Comparison of ENCODE assay signal across 8 mouse cellular contexts in genomic region chr8:87662307-87662771, GRCm38 (mm10).
DNase-seq lines count a peak whose midpoint lies in the region; ATAC-seq and TF ChIP-seq lines count a peak whose summit lies in the region.

No protein-coding gene starts in this region.

- intact Hi-C loops in heart, postnatal 14 days (cut with DNase I), result loop anchor here (5.0 kb wide), 2 partner anchors 300 to 360 kb away; no protein-coding TSS in a partner anchor

- H3K27ac ChIP-seq in kidney, adult 2 months (ENCODE audit: insufficient read depth, low read depth, low read length), result no peak overlapping the region
- peak overlapping the region; percentile 89 for H3K27ac ChIP-seq in midbrain, embryonic 13.5 days

- H3K4me1 ChIP-seq in kidney, adult 2 months (ENCODE audit: control insufficient read depth, insufficient read depth, low read length), result no peaks in the 10 kb centered on the region
- H3K4me1 ChIP-seq in midbrain, embryonic 13.5 days (replicated peaks), result peaks cover 57% of the 10 kb centered on the region

- H3K9me3 ChIP-seq in midbrain, embryonic 13.5 days, result no peaks in the 10 kb centered on the region

- ATAC-seq in midbrain, embryonic 13.5 days, result no peak

- peak overlapping the region; percentile 53 for H3K4me2 ChIP-seq in midbrain, embryonic 13.5 days (replicated peaks)

- peak; percentile 28 to 61 for DNase-seq in kidney, postnatal 4 days
- DNase-seq in kidney, adult 2 months, result no peak
- DNase-seq in cerebellum, postnatal 36 days, result peak; percentile 34 to 38
- DNase-seq in heart, postnatal 14 days, result peak; percentile 12
- no peak for DNase-seq in c-Kit-positive CD71-positive TER-119-positive erythroid progenitor cells, embryonic 14.5 days (ENCODE audit: low spot score)
- DNase-seq in adipocyte (ENCODE audit: low spot score), result no peak
- no peak for DNase-seq in kidney, adult 8-10 months

- no peaks in the 10 kb centered on the region for H3K36me3 ChIP-seq in kidney, adult 2 months (ENCODE audit: control insufficient read depth, insufficient read depth, low read length)
- H3K36me3 ChIP-seq in midbrain, embryonic 13.5 days, result no peaks in the 10 kb centered on the region

- H3K4me3 ChIP-seq in kidney, adult 2 months (ENCODE audit: insufficient read depth, low read depth, low read length), result no peak overlapping the region
- H3K4me3 ChIP-seq in midbrain, embryonic 13.5 days (replicated peaks), result peak overlapping the region; percentile 24

- peak overlapping the region; percentile 60 for H3K9ac ChIP-seq in midbrain, embryonic 13.5 days (replicated peaks)

- TF ChIP-seq POLR2A in kidney, adult 2 months (IDR thresholded peaks at IDR 0.05; ENCODE audit: low read depth, low read length), result no peak

- WGBS in kidney, adult 2 months, result 26% methylated on average over 27 of the region's 27 CpGs
- 4% methylated on average over 27 of the region's 27 CpGs for WGBS in midbrain, embryonic 13.5 days

- H3K27me3 ChIP-seq in kidney, adult 2 months (replicated peaks; ENCODE audit: control insufficient read depth, insufficient read depth, low read length), result no peaks in the 10 kb centered on the region
- H3K27me3 ChIP-seq in midbrain, embryonic 13.5 days, result peaks cover 11% of the 10 kb centered on the region; the same call in 1 of the 2 replicates

- TF ChIP-seq CTCF in kidney, adult 2 months (conservative IDR thresholded peaks at IDR 0.05; ENCODE audit: insufficient read depth, insufficient read length, low read depth, low read length), result no peak

Comparison
In these comparisons a context has a peak if more than half of its experiments do, and no peak if none do; other contexts are left out.
1. DNase-seq: peak in kidney, postnatal 4 days (2 of 2), cerebellum, postnatal 36 days (2 of 2) and heart, postnatal 14 days (2 of 2); none in kidney, adult 2 months (single experiment), c-Kit-positive CD71-positive TER-119-positive erythroid progenitor cells, embryonic 14.5 days (single experiment), adipocyte (single experiment) and kidney, adult 8-10 months (0 of 2).